Mouse (Mus musculus) mouse trophoblast stem cell (cell line): ENCODE results near the gene Tnrc6c.

Experiments used
- in situ Hi-C, 2 experiments: fragments of 300-500 bp; cut with MseI, MboI; formaldehyde crosslinking; loops; 2 replicates in 1 of 2; 3 replicates in 1 of 2; pipeline ENCODE4 v1.15.1; 2025

The Tnrc6c gene

GRCm38 (mm10) chr11:117638386-117638785 lies 15.7 kb upstream of the Tnrc6c start:
- in situ Hi-C loops: no loop called here

GRCm38 (mm10) chr11:117638809-117639208 lies 15.3 kb upstream of the Tnrc6c start:
- in situ Hi-C loops: no loop called here

- in situ Hi-C loops: no loop called here
Observed at GRCm38 (mm10) chr11:117639331-117639970, 14.6 kb upstream of the Tnrc6c start.

GRCm38 (mm10) chr11:117642181-117642580 lies 11.9 kb upstream of the Tnrc6c start:
- in situ Hi-C loops: no loop called here

GRCm38 (mm10) chr11:117643240-117643639 lies 10.8 kb upstream of the Tnrc6c start:
- in situ Hi-C loops: no loop called here

GRCm38 (mm10) chr11:117646786-117647185 lies 7.3 kb upstream of the Tnrc6c start:
- in situ Hi-C loops: no loop called here

GRCm38 (mm10) chr11:117648005-117648404 lies 6.1 kb upstream of the Tnrc6c start:
- in situ Hi-C loops: no loop called here

GRCm38 (mm10) chr11:117650721-117651644 lies 3.1 kb upstream of the Tnrc6c start:
- in situ Hi-C loops: no loop called here

GRCm38 (mm10) chr11:117652907-117653306 lies 1.2 kb upstream of the Tnrc6c start:
- in situ Hi-C loops: no loop called here

GRCm38 (mm10) chr11:117654380-117654924 lies 363 bp downstream of the Tnrc6c start:
- in situ Hi-C loops: no loop called here

GRCm38 (mm10) chr11:117654934-117655291 lies 824 bp downstream of the Tnrc6c start:
- in situ Hi-C loops: no loop called here

GRCm38 (mm10) chr11:117655292-117656076 lies 1.4 kb downstream of the Tnrc6c start:
- in situ Hi-C loops: no loop called here

GRCm38 (mm10) chr11:117656077-117656401 lies 1.9 kb downstream of the Tnrc6c start:
- in situ Hi-C loops: no loop called here

- in situ Hi-C loops: no loop called here
Observed at GRCm38 (mm10) chr11:117658974-117659373, 4.9 kb downstream of the Tnrc6c start.

- in situ Hi-C loops: no loop called here
Observed at GRCm38 (mm10) chr11:117663036-117663809, 9.1 kb downstream of the Tnrc6c start.

- in situ Hi-C loops: no loop called here
Observed at GRCm38 (mm10) chr11:117663810-117664139, 9.7 kb downstream of the Tnrc6c start.

GRCm38 (mm10) chr11:117665189-117665588 lies 11.1 kb downstream of the Tnrc6c start:
- in situ Hi-C loops: no loop called here

- in situ Hi-C loops: no loop called here
Observed at GRCm38 (mm10) chr11:117666563-117666962, 12.5 kb downstream of the Tnrc6c start.

- in situ Hi-C loops: no loop called here
Observed at GRCm38 (mm10) chr11:117667152-117667551, 13.1 kb downstream of the Tnrc6c start.

- in situ Hi-C loops: no loop called here
Observed at GRCm38 (mm10) chr11:117667825-117668224, 13.7 kb downstream of the Tnrc6c start.

GRCm38 (mm10) chr11:117671626-117672025 lies 17.5 kb downstream of the Tnrc6c start:
- in situ Hi-C loops: no loop called here
